Mouse (Mus musculus): Measurements from ENCODE around the gene Tctex1d4. TPM values are rescaled to one million over a fixed set of nuclear protein-coding genes. Genes with fewer than 3 reads are reported as not detected.
A peak's percentile ranks its signal among the peaks of the same experiment; 100 is the strongest.

Tctex1d4 gene
- total and polyA plus RNA-seq, 3 experiments, result 0.98 TPM; not detected in 2

DNA sequence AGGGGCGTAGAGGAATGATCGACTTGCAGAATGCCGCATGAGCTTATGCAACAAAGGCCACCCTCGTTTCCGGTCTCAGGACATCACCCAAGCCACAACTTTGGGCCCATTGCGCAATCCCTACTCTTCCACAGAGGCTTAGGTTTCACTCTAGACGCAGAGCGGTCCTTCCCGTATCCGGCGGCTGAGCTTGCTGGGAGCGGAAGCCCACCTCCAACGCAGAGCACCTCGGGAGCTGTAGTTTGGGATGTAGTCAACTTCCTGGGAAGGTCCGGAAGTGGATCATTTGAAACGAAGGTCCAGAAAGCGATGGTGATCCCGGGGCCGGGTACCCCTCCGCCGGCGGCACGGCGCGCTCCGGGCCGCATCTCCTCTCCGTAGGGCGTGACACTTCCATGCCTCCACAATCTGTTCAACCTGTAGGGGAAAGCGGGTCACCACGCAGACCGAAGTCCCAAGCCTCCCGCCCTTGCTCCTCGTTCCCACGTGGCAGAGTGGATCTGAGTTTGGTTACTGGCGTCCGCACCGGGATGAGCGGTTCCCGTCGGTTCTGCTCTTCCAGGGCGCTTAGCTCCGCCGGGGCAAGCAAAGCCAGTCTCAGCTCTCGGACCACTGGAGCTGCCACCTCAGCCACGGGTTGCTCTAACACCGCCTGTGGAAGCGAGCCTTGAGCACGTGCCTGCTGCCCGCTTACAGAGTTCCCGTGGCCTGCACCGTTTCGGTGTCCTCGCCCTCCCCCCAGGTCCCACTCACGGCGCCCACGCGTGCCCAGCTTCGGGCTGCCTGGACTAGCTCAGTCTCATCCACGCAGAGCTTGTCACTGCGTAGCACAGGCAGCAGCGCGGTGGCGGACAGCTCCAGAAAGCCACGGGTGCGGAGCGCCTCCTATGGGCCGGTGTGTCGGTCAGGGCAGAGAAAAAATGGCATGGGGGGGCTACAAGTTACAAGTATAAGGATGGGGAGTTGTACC, 5.9 kb upstream of the Tctex1d4 start:
- Histone ChIP-seq H3K4me3 (replicated peaks in 1 of 3; ENCODE audit: low read depth in 2 of 3, low read length in 2 of 3, poor library complexity in 1 of 3) (peak overlapping the region; percentile 69 to 87 (median 85)), H3K9ac (ENCODE audit: insufficient read depth, low read depth) (peak overlapping the region; percentile 96), H3K4me1 (ENCODE audit: control insufficient read depth in 1 of 2, insufficient read depth in 2 of 2) (peaks cover 8 to 52% of the 10 kb centered on the region in 2 experiments), H3K79me2 (replicated peaks; ENCODE audit: control insufficient read depth, extremely low read depth, insufficient read depth, poor library complexity, severe bottlenecking) (peaks cover 8% of the 10 kb centered on the region; the same call in 1 of the 2 replicates), H3K27ac (ENCODE audit: insufficient read depth, low read depth) (peak overlapping the region; percentile 89), H3K9me3 (replicated peaks; ENCODE audit: low read length) (no peaks in the 10 kb centered on the region), H3K27me3 (replicated peaks) (no peaks in the 10 kb centered on the region), H3K4me2 (ENCODE audit: insufficient read depth, low read depth, poor library complexity, severe bottlenecking) (peak overlapping the region; percentile 92), H3K36me3 (replicated peaks in 1 of 2; ENCODE audit: control insufficient read depth in 1 of 2, insufficient read depth in 1 of 2, low read length in 1 of 2) (peaks cover 5 to 27% of the 10 kb centered on the region in 2 experiments)
- dilution Hi-C loops (cut with MboI; ENCODE audit: extremely low pct_ligation_motif_present, extremely low pct_unique_long_range_greater_than_20kb, low sequenced_read_pairs), result no loop called here
- in situ Hi-C loops (cut with MboI; ENCODE audit: low pct_ligation_motif_present, low pct_unique_long_range_greater_than_20kb, low sequenced_read_pairs), result no loop called here
- peak; percentile 97 for DNase-seq (ENCODE audit: extremely low read depth)
- TF ChIP-seq PAX5 (IDR thresholded peaks at IDR 0.05; ENCODE audit: low read length) (no peak), BHLHE40 (IDR thresholded peaks at IDR 0.05; ENCODE audit: low read depth, low read length) (peak; percentile 90), SMC3 (IDR thresholded peaks at IDR 0.05; ENCODE audit: low read depth, low read length) (peak; percentile 51), GABPA (IDR thresholded peaks at IDR 0.05; ENCODE audit: insufficient replicate concordance, low read depth, low read length) (peak; percentile 85), USF1 (IDR thresholded peaks at IDR 0.05; ENCODE audit: low read depth, low read length) (no peak), MAX (IDR thresholded peaks at IDR 0.05; ENCODE audit: low read length) (peak; percentile 69), RCOR1 (conservative IDR thresholded peaks at IDR 0.05; ENCODE audit: low read depth, low read length) (no peak), SIN3A (IDR thresholded peaks at IDR 0.05; ENCODE audit: low read length) (peak; percentile 95; the same call in 1 of the 2 replicates), MAFK (IDR thresholded peaks at IDR 0.05; ENCODE audit: insufficient replicate concordance, low read length) (0 out of 2 replicates have a peak, but pooled peaks have one; percentile 23), MAZ (IDR thresholded peaks at IDR 0.05; ENCODE audit: low read depth, low read length) (no peak; the same call in 1 of the 2 replicates), ZNF384 (IDR thresholded peaks at IDR 0.05; ENCODE audit: low read depth, low read length) (peak; percentile 73), JUN (IDR thresholded peaks at IDR 0.05; ENCODE audit: insufficient read depth, low read depth, low read length) (no peak), ZKSCAN1 (IDR thresholded peaks at IDR 0.05; ENCODE audit: borderline replicate concordance, low read depth, low read length) (no peak), NRF1 (IDR thresholded peaks at IDR 0.05; ENCODE audit: low read depth, low read length) (peak; percentile 60), E2F4 (IDR thresholded peaks at IDR 0.05; ENCODE audit: insufficient replicate concordance, low read depth, low read length) (no peak), CTCF (conservative IDR thresholded peaks at IDR 0.05 in 1 of 2, IDR thresholded peaks at IDR 0.05 in 1 of 2; ENCODE audit: low read depth in 2 of 2, low read length in 2 of 2) (peak; percentile 26 to 85; a peak in 2 of 4 replicates), JUND (conservative IDR thresholded peaks at IDR 0.05; ENCODE audit: low read depth, low read length) (0 out of 2 replicates have a peak, but pooled peaks have one; percentile 25), ELF1 (IDR thresholded peaks at IDR 0.05; ENCODE audit: low read depth, low read length) (peak; percentile 99), CHD2 (IDR thresholded peaks at IDR 0.05; ENCODE audit: low read length) (peak; percentile 36; the same call in 1 of the 2 replicates), USF2 (conservative IDR thresholded peaks at IDR 0.05; ENCODE audit: low read depth, low read length) (no peak), POLR2AphosphoS2 (IDR thresholded peaks at IDR 0.05; ENCODE audit: low read depth, low read length) (peak; percentile 67), POLR2A (IDR thresholded peaks at IDR 0.05; ENCODE audit: low read depth, low read length) (peak; percentile 79), UBTF (IDR thresholded peaks at IDR 0.05; ENCODE audit: low read depth, low read length) (peak; percentile 85), KAT2A (IDR thresholded peaks at IDR 0.05; ENCODE audit: insufficient replicate concordance, low read length) (peak; percentile 98), NELFE (IDR thresholded peaks at IDR 0.05; ENCODE audit: low read depth, low read length) (peak; percentile 67), ETS1 (conservative IDR thresholded peaks at IDR 0.05; ENCODE audit: low read depth, low read length) (peak; percentile 96), MYC (IDR thresholded peaks at IDR 0.05; ENCODE audit: low read depth, low read length) (peak; percentile 73), ZC3H11A (IDR thresholded peaks at IDR 0.05; ENCODE audit: low read depth, low read length) (no peak), RAD21 (IDR thresholded peaks at IDR 0.05; ENCODE audit: low read depth, low read length) (peak; percentile 62), IRF4 (IDR thresholded peaks at IDR 0.05; ENCODE audit: low read depth, low read length) (peak; percentile 86), EP300 (IDR thresholded peaks at IDR 0.05; ENCODE audit: low read length) (peak; percentile 29; the same call in 1 of the 2 replicates), CHD1 (IDR thresholded peaks at IDR 0.05; ENCODE audit: low read depth, low read length) (no peak), MEF2A (IDR thresholded peaks at IDR 0.05; ENCODE audit: borderline replicate concordance, low read depth, low read length) (peak; percentile 81), TCF12 (IDR thresholded peaks at IDR 0.05; ENCODE audit: low read depth, low read length) (peak; percentile 81), TBP (conservative IDR thresholded peaks at IDR 0.05; ENCODE audit: low read depth, low read length) (peak; percentile 94), HCFC1 (IDR thresholded peaks at IDR 0.05; ENCODE audit: low read depth, low read length) (peak; percentile 99), ZMIZ1 (IDR thresholded peaks at IDR 0.05; ENCODE audit: low read depth, low read length) (peak; percentile 36)
